Mouse (Mus musculus) adrenal gland, postnatal 4 days (tissue): ENCODE data around the gene Kpnb1. TPM values are rescaled to one million over a fixed set of nuclear protein-coding genes. Genes with fewer than 3 reads are reported as not detected.

ENCODE experiments used
- DNase-seq, 2 experiments: peaks; one replicate each; pipeline ENCODE4 v3.0.0; 2021 to 2022; ENCODE audit warnings: low spot score in 2 of 2, mixed read lengths in 2 of 2
- total RNA-seq, 2 experiments: library from RNA; stranded (reverse); gene quantifications; 2 replicates each; pipeline ENCODE4 v1.2.3; 2021

The Kpnb1 gene
- total RNA-seq, 2 experiments from 2014 or later = 126 to 146 TPM

DNA sequence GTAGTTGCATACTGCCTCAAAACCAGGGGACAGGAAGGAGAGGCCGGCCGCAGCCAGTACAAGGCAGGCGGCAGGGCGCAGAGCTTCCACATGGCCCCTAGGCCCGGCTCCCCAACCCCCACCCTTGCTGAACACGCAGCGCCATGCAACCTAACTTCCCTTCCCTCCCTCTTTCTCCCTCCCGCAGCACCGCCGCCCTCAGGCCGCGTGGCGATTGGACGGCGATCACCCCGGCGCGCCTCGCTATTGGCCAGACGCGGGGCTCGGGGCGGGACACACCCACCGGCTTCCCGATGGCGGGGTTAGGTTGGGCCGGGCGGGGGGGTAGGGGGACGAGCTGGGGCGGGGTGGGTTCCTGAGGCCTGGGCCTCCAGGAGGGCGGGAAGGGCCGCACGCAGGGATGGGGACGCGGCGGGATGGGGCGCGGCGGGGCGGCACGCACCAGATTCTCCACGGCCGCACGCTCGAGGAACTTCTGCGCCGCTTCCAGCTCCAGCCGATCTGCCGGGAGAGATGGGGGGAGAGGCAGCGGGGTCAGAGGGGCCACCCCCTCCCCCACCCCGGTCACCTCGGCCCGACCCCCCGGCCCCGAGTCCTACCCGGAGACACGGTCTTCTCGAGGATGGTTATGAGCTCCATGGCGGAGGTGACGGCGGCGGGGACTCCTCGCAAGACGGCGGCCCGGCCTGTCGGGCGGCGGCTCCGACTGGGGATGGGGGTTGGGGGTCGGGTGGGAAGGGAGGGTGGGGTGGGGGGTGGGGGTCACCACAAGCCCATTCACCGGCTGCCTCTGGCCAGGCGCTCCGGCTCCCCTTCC is 526 bp downstream of the Kpnb1 start:
- peak; percentile 97 for DNase-seq

DNA sequence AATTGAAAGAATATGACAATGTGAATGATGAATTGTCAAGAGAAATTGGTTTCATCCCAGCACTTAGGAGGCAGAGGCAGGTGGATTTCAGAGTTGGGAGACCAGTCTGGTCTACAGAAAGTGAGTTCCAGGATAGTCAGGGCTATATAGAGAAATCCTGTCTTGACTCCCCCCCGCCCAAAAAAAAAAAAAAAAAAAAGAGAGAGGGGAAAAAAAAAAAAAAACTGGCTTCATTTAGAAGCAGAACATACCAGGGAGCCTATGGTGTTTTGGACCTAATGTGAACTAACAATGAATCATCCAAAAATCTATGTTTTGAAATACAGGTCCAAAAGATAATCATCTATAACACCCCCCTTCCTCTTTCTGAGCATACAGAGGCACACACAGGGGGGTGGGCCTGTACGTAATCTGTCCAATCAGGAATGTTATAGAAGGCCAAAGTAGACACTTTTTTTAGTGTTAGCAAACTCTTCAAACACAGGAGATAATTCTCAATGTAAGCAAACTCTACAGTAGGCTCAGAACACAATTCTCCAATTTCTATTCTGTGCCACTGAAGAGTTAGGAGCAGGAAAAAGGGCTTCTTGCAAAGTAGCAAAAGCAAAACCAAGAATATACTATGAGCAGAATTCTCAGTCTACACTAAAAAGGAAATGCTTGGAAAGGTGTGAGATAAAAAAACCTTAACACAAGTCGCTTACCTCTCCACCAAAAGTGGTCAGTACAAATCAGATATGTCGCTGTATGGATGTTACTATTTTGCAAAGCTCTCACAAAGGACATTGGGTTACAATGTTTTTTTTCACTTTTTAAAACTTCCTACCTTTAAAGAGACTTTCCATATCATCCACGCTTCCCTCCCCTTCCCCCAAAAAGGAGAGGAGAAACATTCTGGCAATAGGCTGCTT is 1.7 kb downstream of the Kpnb1 start:
- no peak for DNase-seq

DNA sequence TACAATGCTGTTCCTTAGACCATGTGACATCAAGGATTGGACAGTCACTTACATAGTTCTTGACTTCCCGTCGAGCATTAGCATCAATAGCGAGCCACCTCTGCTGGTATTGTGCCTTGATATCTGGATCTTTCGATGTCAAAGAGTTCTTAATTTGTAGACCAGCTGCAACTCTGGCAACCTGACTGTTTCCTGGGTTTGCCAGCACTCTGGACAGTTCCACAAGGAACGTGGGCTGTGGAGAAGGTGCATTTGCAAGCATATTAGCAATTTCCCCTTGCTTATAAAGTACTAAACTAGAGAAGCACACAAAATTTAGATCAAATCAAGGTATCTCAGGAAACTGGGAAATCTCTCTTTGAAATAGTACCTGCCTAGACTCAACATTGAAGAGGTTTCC is 2.8 kb downstream of the Kpnb1 start:
- no peak for DNase-seq

DNA sequence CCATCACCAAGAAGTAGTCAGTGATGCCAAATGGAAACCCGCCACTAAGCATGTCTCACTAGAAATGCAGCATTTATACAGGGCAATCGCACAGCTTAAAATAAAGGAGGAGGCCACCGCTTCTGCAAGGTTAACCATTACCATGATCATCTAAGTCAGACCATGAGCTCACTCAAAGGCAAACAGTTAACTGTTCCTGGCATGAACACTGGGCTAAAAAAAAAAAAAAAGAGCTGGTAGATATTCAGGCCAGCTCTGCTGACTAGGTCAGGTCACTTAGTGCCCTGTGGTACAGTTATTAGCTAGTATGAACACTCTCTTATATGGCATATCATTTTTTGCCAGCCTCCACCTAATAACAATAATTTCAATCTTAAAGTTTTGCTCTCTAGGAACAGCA is 5.2 kb downstream of the Kpnb1 start:
- DNase-seq = no peak

DNA sequence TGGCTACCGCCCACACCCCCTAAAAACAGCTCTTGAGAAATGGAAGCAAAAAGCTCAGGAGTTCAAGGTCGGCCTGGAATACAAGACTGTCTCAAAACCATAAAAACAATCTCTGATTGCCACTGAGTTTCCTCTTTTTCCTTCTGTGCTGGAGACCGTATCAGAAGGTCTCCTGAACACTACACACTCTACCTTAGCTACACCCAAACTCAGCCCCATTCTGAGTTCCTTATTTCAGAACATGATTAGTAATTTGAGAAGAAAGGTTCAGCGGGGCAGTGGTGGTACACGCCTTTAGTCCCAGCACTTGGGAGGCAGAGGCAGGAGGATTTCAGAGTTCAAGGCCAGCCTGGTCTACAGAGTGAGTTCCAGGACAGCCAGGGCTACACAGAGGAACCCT is 6.6 kb downstream of the Kpnb1 start:
- DNase-seq = no peak

DNA sequence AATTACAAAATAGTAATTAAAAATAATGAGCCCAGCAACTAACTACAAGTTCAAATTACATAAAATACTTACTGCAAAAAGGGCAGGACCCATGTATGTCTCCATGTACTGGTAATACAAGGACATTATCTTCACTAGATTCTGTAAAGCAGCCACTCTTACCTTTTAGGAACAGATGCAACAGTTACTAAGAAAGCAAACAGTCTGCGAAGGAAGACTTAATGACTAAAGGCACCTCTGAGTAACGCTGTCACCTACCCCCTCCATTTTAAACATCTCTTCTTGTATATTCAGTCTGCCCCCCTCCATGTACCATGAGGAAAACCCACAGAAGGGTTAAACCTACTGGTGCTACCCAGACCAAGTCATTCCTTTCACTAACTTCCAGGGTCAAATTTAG is 9.5 kb downstream of the Kpnb1 start:
- DNase-seq = no peak

DNA sequence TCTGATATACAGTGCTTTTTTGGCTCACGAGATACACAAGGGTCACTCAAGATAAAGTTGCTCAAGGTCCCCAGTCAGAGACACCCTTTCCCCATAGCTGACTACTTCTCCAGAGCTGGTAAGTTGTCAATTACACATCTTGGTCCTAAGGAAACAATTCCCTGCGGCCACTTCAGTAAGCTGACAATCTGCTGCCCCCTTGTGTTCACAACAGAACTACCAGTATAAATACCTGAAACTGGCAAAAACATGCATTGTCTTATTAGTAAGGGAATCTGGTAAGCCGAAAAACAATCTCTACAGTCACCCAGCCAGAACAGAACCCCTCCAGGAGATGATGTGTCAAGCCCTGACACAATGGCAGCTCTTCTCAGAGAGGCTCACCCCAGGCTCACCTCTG is 10.8 kb downstream of the Kpnb1 start:
- no peak for DNase-seq

DNA sequence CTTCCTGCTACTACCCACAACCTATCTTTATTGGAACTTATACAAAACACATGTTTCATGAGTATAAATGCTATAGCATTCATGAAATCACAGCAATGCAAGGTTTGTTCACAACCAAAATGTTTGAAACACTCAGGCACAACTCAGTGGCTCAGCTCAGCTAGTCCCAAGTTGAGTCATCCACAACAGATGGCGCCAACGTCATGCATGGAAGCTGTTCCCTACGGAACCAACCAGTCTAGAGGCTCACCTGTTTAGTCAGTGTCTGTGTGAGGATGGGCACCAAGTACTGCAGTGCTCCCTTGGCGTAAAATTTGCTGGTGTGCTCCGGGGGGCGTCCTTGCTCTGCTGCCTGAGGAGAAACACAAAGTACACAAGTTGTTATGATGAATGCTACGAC is 12.2 kb downstream of the Kpnb1 start:
- DNase-seq = no peak

DNA sequence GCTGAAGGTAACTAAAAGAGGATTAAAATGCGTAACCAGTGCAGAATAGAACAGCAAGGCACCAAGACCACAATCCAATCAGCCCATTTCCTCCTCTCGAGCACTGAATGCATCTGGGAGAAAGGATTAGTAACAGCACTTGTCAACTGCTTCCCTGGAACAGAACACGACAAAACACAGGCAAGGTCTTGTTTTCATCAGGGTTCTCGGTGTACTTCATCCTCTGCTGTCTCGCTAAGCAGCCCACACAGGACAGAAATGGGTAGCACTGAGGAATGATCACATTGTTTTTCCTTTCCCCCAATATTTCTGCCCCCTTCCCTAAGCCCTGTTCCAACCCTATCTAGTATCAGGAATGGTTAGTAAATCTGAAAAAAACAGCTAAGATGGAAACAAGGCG is 27.3 kb downstream of the Kpnb1 start:
- DNase-seq = no peak

DNA sequence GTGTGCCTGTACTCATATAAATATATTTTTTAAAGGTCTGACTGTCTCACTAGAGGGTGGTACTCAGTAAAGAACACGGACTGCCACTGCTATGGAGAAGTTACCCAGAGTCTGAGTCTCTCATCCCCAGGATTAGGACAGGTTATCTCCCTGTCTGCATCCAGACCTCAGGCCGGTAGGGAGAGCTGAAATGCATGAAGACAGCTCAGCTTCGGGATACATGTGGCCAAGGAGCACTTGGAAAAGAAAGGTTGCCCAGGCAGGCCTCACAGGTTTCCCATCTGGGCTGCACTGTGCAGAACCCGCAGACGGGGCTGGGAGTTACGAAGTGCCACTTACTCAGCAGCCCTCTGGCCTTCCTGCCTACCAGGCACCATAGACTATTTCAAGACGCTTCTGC is 30.7 kb downstream of the Kpnb1 start:
- no peak for DNase-seq

DNA sequence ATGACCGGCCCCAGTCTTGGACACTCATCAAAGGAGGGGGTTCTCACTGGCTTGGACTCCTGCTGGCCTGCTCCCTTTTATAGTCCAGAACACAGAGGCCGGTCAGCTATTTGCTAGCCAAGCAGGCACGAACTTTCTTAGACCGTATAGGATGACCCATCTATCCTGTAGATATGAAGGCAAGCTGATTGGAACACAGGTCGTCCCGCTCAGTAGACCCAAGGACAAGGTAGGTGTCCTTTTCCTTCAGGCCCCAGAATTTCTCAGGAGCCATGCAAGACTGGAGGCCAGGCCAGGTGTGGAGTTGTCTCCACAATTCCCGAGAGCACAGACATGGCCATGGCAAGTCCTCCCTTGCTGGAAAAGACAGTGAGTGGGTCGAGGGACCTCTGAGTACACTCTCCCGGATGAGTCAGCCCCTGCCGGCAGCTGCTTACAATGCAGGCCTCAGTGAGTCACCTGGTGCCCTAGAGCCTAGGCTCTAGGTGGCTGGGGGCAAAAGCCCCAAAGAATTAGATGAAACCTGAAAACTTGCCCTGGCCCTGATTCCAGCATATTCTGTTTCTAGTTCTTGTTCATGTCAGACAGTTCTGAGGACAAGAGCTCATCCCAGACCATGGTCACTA is 34.9 kb downstream of the Kpnb1 start:
- no peak for DNase-seq

DNA sequence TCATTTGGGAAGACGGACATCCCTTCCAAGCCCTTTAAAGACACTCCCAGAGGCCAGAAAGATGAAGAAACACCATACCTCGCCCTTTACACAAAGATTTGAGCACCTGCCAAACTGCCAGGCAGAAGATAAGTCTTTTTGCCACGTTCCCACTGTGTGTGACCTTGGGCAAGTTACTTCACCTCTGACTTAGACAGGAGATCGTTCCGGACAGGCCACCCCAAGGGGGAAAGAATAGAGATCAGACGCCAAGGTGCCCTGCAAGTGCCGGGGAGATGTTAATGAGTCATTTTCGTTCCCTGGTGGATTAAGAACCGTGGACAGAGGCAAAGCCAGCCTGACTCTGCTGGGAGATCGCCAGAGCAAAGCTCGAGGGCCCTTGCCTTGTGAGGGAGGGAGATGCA is 35.7 kb downstream of the Kpnb1 start:
- no peak for DNase-seq

DNA sequence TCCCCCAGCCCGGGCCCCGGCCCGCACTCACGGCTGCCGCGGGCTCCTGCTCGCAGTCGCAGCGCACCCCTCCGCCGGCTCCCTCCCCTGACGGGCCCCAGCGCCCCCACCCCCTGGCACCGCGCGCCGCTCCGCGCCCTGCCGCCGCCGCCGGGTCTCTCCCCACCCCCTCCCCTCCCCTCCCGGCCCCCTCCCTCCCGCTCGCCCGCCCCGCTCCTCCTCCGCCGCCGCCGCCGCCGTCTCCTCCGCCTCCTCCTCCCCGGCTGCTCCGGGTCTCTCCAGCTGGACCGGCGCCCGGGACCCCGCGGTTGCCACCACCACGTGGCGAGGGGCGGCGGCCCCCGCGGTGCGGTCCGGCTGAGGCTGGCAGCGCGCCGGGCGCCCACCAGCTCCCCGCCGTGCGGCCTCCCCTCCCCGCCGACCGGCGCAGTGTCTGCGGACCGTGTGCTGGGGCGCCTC is 36.3 kb downstream of the Kpnb1 start, which contains the start of gene Tbkbp1:
Gene Tbkbp1 (minus strand): TSS at position 153 of the 459 bp plus-strand sequence.
- no peak for DNase-seq

DNA sequence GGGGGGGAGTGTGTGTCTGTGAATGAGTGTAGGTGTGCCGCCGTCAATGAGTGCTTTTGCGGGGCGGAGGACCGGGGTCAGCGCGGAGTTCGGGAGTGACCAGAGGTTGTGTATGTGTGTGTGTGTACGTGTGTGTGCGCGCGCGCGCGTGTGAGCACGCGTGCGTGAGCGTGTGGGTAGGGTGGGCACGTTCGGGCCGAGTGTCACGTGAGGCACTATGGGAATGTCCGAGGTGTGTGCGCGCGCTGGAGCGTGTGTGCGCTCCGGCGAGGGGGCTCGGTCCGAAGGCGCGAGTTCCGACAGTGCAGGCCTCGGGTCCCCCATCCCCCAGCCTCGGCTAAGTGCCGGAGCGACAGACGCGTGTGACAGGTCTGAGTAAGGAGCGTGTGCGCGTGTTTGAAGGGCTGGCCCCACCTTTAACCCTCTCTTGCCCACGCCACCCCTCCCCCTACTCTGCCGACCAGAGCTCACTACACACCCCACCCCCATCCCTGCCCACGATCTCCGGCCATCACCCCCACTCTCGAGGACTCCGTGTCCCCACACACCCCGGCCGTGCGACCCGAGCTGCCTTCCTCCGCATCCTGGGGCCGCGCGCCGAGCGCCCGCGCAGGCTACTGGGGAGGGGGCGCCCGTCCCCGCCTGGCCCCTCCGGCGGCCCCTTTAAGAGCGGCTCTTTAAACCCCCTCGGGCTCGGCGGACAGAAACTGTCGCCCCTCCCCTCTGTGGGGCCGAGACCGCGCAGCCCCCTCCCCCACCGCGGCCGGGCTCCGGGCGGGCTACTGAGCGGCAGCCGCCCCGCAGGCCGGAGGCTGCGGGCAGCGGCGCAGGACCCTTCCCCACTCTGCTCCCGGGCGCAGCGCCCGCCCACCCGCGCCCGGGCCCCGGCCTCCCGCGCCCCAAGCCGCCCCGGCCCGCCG is 37.0 kb downstream of the Kpnb1 start:
- DNase-seq = no peak

DNA sequence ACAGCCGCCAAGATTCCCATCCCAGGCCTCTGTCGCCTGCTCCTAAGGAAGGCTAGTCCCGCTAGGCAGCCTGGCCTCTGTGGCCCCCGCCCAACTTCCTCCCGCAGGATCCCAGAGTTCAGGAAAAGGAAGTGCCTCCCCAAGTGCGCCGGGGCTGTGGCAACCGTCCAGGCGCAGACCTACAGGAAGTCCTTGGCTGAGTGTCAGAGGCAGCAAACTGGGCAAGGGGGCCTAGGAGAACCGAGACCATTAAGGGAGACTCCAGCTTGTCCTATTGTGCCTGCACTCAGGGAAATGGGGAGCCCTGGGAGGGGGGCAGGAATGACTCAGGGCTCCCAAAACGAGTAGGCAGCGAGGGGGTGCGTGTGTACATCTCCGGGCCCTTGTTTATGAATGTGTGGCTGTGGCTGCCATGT is 37.7 kb downstream of the Kpnb1 start:
- DNase-seq = peak in 1 of 2 experiments; percentile 51

DNA sequence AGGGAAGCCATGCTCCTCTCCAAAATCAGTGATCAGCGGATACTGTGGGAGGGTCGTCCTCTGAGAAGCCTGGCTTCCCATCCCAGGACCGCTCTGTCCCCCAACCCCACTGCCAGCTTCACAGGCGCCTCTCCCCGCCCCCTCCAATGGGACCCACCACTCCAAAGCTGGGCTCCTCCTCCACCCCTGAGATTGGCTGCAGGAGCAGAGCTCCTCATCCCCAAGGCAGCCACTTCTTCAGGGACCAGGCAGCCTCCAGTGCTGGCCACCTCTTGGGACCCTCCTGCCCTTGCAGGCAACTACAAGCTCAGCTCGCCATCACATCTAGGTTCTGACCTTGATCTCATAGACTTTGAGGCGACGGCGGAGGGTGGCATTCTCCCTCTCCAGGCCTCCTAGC is 38.7 kb downstream of the Kpnb1 start:
- no peak for DNase-seq

DNA sequence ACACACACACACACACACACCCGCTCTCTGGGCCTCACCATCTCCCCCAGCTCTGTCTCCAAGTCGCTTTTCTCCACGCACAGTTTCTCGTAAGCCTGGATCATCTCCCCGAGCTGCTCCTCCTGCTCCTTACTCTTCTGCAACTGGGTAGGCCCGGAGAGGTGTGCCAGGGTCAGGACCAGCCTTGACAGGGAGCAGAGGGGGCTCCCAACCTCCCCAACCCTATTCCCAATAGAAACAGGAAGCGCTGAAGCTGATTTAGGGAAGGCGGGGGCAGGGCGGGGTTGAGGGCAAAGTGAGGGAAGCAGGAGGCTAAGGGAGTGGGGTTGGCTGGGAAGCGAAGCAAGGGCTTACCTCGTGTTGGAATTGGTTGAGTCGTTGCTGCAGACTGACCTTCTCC is 39.1 kb downstream of the Kpnb1 start:
- DNase-seq = no peak

DNA sequence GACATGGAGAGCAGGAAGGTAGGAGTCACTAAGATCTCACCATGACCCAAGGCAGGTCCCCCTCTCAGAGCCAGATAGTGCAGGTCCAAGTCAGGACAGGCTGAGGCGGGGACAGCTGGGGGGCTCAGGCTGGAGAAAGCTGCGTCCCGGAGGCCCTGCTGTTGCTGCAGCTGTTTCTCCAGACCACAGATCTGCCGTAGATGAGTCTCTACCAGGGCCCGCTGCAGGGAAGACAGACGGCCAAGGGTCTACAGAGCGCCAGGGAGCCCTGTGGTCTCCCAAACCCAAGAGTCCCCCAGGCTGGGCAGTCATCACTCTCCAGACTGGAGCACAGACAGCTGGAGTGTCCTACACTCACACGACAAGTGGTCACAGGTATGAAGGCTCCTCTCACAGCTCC is 40.3 kb downstream of the Kpnb1 start:
- DNase-seq = no peak

DNA sequence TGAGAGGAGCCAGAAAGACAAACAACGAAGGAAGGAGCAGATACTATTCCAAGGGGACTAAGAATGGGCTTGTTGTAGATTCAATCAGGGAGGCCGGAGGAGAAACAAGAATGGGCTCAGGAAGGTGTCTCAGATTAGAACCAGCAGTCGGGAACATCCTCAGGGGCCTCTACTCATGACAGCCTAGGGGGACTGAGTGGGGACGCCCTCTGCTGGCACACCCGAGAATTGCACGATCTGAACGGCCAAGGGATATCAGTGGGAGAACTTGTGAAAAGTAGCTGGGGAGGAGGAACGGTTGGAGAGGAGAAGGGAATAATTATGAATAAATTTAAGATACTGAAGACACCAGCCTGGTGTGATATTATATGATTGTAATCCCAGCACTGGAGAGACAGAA is 41.0 kb downstream of the Kpnb1 start:
- DNase-seq = peak in 1 of 2 experiments; percentile 63

DNA sequence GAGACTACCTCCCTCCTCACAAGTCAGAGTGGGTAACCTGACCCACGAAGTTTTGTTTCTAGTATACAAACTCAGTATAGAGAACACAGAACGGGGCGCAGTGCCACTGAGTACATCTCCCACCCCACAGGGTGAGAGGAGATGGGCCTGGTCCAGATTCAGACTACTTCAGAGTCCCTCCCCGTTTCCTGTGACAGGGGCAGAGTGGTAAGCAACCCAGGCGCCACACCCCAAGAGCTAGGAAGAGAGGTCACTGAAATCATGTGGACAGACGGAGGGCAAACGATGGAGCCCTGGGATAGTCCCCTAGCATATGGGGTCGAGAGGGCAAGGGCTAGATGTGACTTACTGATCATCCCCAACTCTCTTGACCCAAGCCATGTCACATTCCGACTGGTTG is 41.7 kb downstream of the Kpnb1 start:
- no peak for DNase-seq

DNA sequence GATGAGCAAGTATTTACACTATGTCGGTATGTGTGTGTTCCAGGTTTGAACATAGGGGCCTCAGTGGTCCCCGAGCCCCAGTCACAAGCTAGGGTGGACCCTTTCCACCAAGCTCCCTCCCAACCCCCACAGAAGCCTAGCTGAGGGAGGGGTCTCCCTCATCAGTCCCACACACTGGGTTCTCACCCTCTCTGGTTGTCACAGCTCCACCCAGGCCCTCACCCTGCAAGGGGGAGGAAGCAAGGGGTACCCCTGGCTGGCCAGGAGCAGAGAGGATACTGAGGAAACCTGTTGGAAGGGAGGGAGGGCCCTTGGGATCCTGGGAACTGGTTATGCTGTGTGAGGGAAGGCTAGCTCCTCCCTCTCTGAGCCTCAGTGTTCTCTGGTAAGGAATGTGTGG is 42.4 kb downstream of the Kpnb1 start:
- no peak for DNase-seq
